Mouse (Mus musculus) left cerebral cortex, adult 11 months (tissue): ENCODE measurements around the gene Tbck.

ENCODE experiments used
- DNase-seq: peaks from one replicate; pipeline ENCODE4 v3.0.0; 2022; ENCODE audit warnings: low spot score

Gene Tbck

DNA sequence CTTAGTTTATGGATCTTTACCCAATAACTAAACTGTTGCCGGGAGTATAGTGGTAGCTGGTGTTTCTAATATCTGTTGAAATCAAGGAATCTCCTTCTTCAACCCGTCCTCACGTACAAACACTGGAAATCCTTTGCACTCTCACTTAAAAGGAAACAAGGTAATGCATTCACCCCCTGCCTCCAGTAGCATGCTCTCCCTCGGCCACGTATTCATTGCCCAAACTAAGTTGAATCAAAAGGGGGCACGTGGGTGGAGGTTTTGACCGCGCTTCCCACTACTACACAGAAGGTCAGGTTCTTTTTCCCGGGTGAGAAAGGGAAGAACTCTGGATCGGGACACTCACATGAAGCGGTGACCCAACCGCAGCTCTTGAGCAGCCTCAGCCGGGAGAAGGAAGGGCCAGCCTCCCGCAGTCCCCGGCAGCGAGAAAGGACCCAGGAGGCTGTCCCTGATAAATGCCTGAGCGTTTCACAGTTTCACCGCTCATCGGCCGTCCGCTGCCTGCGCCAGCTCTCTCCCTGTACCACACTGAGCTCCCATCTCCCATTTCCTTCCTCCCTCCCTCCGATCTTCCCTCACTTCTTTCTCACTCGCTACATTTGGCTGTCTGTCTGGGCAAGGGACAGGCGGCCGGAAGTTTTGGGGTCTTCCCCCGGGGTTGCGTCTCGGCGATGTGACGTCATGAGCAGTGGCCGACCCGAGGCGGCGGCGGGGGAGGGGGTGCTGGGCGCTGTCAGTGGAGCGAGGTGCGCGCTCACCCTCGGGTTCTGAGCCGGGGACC lies at the start of gene Tbck:
Gene Tbck, plus strand, starts transcription at position 698 of the 784 bp plus-strand sequence.
- DNase-seq, result peak; percentile 88

DNA sequence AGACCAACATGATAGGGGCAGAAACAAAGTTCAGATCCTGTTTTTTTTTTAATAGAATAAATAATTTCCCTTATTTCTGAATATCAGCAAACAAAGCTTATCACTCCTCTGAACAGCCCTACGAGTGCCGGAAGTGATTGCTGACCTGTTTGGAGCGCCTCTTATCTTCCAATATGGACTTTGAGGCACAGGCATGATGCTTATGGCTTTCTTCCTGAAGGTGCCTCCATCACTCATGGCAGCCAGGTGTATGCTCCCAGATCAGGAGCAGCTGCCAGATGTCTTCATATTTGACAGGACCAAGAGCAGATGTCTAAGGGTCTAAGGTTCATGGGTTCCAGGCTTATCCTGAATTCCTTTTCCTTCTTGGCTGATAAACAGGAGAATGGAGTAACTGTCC lies 46.9 kb upstream of the Tbck start:
- DNase-seq, result no peak

DNA sequence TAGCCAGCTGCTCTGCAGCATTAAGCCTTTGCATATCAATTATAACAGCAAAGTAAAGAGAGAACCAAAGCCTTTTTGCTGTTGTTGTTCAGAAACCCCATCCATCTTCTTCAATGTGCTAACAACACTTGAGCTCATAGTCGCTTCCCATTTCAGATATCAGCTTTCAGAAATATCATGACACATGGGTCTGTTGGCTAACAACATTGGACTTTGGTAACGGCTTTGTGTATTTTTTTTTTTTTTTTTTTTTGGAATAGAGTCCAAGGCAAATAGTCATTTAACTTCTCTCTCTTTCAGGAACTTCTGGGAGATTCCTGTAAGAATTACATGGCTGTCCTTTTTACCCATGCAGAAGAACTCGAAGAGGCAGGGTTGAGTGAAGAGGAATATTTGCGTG lies 39.9 kb upstream of the Tbck start:
- DNase-seq, result no peak

DNA sequence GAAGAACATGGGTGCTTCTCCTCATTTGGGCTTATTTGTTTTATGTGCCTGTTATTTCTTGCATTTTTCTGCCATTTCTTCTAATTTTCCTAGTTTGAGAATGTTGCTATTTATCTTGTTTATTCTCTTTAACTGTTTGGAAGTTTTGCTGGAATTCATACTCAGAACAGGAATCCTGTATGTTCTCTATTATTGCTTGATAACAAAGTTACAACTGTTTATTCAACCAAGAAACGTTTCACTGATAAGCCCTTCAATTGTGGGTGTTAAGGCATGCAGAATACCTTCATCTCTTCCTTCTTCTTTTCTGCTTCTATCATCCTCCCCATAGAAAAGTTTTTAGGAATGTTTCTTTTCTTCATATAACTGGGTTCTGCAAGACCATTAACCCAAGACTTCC lies 37.1 kb upstream of the Tbck start:
- no peak for DNase-seq

DNA sequence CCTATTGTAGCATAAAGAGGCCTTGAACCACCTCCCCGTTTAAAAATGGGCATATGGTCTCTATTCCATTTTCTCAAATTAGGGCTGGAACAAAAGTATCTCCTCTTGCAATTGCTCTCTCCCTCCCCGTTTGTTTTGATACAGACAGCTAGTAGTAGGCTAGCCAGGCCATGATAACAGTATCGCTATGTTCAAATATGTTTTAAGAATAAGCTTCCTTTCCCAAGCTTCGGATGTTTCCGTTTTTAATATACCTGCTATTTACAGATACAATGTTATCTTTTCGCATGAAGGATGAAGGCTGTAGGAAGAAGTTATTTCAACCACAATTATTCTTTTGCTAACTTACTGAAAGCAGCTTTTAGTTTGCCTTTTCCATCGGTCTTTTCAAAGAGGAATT lies 34.6 kb upstream of the Tbck start:
- no peak for DNase-seq

DNA sequence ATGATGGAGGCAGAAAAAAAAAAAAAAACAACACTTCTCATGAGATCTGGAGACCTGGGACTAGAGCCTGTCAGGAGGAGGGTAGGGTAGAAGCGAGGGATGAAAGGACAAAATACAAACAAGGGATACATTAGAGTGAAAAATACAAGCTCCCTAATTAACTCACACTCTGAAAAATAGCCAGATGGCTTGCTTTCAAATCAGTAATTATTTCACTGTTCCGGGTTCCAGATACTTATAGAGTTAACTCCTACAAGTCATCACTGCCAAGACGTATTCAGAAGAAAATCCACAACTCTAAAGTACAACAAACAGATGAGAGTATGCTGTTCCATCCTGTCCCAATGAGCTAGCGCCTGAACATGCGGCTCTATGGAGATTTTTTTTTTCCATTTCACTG lies 33.8 kb upstream of the Tbck start:
- no peak for DNase-seq

DNA sequence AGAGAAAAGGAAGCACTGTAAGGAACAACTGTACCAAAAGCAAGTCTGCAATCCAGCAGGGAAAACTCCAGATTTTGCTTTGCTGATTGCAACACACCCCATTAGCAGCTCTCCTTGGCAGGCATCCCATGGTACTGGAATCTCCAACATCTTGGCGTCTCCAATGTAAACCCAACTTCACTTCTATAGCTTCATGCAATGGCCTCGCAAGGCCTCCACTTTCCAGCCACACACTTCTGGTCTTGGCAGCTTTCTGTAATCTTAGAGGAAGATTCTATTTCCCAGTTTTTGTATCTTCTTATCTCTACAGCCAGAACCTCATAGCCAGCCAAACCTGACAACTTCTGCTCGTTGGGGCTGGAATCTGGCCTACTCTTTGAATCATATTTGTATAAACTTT lies 32.2 kb upstream of the Tbck start:
- no peak for DNase-seq

DNA sequence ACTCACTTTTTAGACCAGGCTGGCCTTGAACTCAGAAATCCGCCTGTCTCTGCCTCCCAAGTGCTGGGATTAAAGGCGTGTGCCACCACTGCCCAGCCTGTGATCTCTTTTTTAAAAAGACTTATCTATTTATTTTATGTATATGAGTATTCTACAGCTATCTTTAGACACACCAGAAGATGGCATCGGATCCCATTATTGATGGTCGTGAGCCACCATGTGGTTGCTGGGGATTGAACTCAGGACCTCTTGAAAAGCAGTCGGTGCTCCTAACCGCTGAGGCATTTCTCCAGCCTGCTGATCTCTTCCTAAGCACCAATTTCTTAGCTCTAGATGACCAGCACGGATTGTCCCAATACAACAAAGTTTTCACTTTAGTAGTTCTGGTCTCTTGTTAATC lies 30.0 kb upstream of the Tbck start:
- DNase-seq, result no peak

DNA sequence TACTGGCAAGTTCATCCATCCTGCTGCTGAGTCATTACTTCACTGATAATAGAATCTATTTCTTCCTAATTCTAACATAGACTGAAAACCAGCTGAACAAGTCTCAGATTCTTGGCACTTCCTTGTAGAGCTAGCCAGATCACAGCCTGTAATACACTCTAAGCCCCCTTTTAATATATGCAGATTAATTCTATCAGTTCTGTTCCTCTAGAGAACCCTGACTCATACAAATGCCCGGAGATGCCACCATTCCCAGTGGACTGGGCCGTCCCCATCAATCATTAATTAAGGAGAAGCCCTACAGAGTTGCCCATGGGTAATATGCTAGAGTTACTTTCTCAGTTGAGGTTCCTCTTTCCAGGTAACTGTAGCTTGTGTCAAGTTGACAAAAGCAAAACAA lies 28.0 kb upstream of the Tbck start:
- no peak for DNase-seq

DNA sequence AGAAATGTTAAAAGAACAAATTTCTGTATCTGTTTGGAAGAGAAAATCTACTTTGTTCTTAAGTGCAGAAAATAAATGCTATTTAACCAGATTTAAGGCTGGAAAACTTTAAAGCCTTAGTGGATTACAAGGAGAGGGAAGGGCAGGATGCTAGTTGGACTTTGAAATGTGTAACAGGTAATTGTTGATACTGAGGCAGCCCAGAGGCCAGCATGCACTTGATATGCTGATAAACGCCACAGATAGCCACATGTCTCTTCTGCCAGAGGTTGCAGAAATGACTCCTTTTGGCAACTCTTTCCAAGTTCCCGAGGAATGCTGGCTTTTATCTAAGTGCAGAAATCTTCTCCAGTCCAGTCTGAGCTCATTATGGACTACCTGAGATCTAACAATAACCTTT lies 6.5 kb upstream of the Tbck start:
- DNase-seq, result no peak

DNA sequence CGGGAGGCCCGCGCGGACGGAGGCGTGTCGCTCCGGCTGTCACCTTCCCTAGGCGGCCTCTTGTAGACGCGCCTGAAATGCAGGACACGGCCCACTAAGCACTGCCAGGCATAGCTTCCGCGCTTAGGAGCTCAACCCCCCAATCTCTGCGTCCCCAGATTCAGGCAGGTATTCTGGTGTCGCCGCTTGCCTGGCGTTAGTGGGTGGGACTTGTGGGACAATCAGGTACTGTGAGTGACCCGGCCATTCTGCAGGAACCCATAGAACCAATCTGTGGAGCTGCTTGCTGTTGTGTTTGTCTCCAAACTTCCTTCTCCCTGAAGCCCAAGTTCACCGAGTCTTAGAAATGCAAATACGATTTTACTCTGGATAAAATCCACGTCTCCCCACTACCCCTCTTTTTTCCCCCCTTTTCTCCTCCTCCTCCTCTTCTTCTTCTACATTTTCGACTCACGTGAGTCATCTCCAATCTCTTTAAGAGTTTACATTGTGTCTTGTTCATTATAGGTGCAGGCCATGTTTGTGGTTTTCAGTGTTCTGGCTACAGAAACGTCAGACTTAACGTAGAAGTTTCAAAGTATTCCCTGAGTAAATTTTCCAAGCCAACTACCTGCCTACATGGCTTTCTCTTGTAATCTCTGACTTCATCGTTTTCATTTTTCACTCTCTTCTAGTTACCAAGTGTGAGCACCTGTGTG lies 436 bp downstream of the Tbck start, which contains the start of gene Aimp1:
Gene Aimp1, minus strand, starts transcription at position 140 of the 698 bp plus-strand sequence.
- DNase-seq, result no peak

DNA sequence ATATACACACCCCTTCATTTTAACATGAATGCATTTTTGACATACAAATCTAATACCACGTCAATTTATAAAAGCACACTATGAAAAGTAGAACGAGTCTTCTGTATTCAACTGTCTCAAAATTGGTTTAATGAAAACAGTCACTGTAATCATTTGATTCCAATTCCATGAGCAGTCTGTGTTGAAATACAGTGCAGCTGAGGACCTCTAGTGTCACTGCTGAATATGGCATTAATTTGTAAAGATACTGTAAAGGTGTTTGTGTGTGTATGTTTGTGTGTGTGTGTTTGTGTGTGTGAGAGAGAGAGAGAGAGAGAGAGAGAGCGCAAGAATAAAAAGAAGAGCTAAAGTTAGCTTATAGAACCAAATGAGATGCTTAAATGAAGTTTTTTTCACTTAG lies 17.4 kb downstream of the Tbck start:
- DNase-seq, result no peak

DNA sequence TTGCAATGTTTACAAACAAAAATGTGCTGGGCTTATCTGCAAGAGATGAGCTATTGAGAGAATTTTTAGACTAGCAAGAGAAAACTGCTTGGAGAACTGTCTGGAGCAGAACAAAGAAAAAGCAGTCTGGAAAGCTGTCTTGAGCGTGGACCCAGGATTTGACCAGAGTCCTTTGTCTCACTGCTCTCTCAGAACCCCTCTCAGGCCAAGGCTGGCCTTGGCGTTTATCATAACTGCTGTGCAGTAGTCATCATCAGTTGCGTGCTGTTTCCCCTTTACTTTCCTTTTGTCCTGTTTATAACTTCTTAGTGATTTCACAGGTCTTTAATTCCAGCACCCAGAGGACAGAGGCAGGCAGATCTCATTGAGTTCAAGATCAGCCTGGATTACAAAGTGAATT lies 20.3 kb downstream of the Tbck start:
- no peak for DNase-seq

DNA sequence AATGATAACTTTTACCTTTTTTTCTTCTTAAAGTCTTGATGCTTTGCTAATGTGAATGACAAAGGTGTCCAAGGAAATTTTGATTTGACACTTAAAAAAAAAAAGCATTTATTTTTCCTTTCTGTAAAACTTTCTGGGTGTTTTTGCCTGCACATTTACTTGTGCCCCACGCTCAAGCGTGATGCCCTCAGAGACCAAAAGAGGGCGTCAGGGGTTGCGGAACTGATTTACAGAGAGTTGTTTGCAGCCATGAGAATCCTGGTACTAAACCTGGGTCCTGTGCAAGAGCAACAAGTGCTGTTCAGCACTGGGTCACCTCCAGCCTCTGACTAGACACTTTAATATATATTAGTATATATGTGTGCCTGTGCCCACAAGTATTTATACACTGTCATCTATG lies 23.0 kb downstream of the Tbck start:
- DNase-seq, result no peak

DNA sequence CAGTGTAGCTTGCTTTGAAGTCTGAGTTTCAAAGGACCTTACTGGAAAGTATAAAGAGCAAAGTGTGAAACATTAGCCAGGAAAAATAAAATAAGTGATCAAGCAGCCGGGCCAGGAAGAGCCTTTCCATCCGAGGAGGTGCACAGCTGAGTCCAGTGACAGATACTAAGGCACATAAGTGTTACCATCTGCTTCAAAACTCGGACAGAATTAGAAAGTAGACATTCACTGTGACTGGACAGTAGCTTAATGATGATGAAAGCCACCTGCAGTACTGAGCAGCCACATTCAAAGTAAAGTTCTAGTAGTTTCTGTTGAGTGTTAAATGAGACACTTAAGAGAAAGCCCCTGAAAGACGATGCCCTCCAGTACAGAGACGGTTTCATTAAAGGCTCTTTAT lies 30.0 kb downstream of the Tbck start:
- no peak for DNase-seq

DNA sequence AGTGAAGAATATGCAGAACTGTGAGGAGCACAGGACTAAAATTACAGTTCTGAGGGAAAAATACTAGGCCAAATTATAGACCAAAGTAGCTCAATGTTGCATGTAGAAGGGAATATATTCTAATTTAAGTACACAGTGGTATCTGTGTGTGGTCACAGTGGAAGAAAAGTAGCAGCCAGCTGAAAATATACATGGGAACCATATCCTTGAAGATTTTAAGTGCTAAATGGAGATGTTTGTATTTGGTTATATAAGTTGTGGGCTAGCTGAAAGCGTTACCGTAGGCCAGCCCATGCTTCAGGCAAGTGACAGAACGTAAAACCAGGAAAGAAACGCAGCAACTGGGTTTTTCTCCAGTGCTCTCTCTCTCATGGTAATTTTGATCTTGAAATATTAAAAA lies 33.4 kb downstream of the Tbck start:
- DNase-seq, result no peak

DNA sequence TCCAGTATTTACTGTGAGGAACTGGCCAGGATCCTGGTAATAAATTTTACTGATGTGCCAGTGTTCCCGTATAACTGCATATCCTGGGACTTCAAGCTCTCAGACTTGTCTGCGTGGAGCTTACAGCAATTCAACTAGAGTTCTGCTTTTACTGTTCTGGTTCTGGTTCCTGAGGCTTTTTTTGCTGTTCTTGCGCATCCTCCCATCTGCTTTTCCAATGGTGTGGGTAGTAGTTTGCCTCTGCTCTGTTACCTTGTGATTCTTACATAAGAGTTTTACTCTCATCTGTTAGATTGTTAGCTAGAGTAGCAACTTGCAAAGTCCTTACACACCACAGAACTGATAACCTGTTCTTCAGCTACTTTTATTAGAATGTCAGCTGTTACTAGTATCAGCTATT lies 40.4 kb downstream of the Tbck start:
- DNase-seq, result no peak

DNA sequence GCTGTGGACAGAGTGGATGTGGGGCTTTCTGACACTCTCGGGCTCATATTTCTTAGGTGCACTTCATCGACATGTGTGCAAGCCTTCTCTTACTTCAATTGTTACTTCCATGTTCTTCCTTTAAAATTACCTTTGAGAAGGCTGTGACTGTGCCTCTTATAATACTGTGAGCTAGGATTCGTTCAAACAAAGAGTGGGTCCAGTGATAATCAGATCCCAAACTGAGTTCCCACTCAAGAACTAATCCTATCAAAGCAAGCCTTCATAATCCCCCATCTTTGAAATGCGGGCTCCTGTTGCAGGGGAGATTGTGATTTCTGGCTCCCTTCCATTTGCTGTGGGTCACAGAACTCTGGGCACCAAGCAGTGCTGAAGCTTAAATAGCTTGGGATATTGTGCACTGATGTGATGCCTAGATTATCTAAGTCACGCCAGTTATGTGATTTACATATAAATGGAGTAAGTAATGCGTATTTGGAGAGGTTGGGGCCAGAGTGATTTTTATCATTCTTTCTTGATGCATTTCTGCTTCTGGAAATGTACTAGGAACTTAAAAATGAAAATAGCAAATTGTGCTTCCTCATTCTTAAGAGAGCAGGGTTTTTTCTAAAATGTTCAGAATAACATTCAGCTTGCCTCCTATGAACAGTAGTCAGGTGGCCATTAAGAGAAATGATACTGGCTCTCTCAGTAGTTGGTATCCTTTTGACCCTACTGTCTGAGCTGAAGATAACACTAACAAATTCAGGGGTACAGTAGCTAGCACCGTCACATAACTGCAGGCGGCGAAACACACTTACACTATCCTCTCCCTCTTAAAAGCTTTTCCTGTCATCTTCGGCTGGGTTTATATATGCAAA lies 60.6 kb downstream of the Tbck start:
- DNase-seq, result no peak

DNA sequence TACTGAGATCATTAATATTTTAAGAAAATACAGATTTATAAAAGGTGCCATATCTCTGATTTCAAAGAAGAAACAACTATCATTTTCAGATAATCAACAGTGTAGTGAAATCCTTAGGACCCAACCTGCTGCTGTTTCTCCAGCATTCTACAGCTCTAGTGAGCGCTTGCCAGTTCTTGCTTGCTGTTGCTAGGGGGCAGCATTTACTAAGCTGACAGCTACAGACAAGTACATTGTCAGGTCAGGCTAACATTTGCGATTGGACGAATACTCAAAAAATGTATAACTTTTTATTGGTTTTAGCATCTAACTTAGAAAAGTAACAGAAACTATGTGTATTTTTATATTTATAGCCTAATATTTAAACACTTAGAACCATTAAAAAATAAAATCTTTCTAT lies 63.1 kb downstream of the Tbck start:
- peak; percentile 52 for DNase-seq

DNA sequence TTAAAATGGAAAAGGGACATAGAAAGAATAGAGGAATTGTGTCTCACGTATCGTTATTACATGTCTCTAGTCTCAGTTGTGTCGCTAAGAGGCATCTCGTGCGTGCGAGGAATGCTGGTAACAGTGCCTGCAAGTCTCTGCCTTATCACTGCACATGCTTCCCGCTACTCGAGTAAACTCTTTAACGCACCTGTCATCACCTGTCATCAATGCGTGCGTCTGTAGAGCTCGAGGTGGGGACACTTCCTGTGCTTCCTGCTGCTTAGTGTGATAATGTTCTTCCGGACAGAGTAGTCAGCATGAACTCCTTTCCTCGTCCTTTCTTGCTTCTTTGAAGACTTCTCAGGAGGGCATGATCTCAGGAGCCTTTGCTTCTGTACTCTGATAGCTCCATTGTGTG lies 63.8 kb downstream of the Tbck start:
- DNase-seq, result no peak

DNA sequence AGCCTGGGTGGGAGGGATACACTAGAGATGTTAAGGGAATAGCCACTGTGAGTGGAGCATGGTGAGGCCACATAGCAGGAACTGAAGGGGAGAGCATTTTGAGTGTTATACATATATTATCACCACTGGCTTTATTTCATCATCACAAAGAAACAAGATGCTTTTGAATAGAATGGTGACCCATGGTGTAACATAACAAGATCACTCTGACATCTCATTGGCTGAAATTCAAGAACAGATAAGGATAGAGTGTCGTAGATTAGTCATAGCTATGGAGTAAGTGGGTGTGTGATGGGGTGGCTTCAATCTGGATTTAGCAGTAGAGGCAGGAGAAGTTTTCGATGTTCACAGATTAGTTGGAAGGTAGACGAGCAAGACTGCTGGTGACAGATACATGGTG lies 64.8 kb downstream of the Tbck start:
- DNase-seq, result no peak

DNA sequence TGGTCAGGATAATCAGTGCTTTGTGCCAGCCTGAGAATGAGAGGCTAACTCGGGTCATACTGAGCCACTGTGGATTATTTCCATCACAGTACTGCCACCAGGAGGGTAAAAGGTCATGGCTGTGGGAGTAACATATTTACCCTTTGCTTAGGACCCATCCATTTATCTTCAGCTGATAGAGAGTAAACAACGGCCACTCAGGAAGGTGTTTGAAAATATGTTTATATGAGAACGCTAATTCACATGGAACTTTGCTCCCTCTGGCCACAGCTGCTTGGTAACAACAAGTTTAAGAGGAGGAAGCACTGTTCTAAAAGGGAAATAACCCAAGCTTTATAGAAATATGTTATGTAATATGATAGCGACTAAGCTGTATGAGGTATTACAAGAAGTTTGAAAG lies 68.8 kb downstream of the Tbck start:
- DNase-seq, result no peak

DNA sequence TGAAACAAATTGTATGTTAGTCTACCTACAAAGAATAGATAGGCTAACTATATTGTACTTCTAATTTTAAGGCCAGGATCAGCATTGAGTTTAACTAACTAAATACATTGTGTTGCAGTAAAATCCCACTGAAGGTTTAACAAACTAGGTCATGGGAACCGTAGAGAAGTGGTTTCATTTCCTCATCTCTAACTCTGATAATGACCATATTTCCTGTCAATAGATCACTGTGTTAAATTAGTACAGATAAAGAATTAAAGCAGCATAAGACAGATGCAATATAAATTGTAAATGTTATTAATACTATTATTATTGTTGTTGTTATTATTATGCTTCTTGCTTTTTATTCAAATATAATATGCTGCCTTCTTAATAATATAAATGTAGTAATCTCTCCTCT lies 72.3 kb downstream of the Tbck start:
- no peak for DNase-seq
